Mouse (Mus musculus): Measurements from ENCODE around the gene Adpgk.

Adpgk gene

GRCm38 (mm10) chr9:59290957-59291687 lies at the start of gene Adpgk:
Gene Adpgk (plus strand): TSS chr9:59291558.
- peak; percentile 100 for DNase-seq (ENCODE audit: low read depth, low spot score)

GRCm38 (mm10) chr9:59245181-59245580 lies 46.2 kb upstream of the Adpgk start:
- no peak for DNase-seq (ENCODE audit: low read depth, low spot score)

GRCm38 (mm10) chr9:59246456-59247029 lies 44.8 kb upstream of the Adpgk start:
- no peak for DNase-seq (ENCODE audit: low read depth, low spot score)

- no peak for DNase-seq (ENCODE audit: low read depth, low spot score)
Observed at GRCm38 (mm10) chr9:59249359-59249758, 42.0 kb upstream of the Adpgk start.

DNA sequence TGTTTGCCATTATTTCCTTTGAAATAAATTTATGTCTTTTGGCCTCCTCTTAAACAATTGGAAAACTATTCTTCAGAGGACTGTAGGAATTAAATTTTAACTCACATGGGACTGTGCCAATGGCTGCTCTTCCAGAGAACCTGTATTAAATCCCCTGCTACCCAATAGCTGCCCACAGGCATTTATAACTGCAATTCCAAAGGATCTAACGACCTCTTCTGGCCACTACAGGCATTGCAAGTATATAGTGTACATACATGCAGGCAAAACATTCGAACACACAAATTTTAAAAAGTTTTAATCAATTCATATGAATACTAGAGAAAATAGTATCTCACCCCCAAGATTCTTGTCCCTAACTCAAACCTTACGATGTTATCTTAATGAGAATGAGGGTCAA lies 41.1 kb upstream of the Adpgk start:
- peak; percentile 53 for DNase-seq (ENCODE audit: low read depth, low spot score)

DNA sequence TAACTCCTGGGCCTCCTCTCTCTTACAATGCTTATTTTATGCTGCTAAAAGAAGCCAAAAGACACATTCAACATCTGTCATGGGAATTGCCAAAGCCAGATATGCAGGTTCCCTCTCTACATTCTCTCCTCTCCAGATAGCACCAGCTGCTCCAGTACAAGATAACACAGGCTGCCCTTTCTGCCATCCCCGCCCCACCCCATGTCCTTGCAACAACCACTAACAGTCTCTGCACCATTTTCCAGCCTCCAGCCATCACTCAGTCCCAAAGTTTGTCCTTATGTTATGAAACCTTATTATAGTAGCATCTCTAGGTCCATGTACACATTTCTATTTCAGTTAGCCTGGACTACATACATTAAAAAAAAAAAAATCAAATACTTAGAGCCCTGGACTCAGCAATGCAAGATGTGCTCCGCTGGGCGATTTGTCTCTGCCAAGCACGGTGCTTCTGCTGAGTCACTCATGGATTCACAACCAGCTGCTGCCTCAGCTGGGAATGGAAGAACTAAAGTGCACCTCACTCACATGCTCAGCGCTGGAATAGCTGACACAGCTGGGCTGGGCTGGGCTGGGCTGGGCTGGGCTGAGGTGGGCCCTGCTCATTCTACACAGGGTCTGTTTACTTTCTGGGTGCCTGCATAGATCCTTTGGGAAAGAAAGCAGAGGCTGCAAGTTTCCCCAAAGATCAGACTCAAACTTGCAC lies 36.5 kb upstream of the Adpgk start:
- DNase-seq (ENCODE audit: low read depth, low spot score), result no peak

- DNase-seq (ENCODE audit: low read depth, low spot score), result peak; percentile 36
Observed at GRCm38 (mm10) chr9:59259806-59260454, 31.4 kb upstream of the Adpgk start.

- DNase-seq (ENCODE audit: low read depth, low spot score), result peak; percentile 78
Observed at GRCm38 (mm10) chr9:59266332-59266731, 25.0 kb upstream of the Adpgk start.

DNA sequence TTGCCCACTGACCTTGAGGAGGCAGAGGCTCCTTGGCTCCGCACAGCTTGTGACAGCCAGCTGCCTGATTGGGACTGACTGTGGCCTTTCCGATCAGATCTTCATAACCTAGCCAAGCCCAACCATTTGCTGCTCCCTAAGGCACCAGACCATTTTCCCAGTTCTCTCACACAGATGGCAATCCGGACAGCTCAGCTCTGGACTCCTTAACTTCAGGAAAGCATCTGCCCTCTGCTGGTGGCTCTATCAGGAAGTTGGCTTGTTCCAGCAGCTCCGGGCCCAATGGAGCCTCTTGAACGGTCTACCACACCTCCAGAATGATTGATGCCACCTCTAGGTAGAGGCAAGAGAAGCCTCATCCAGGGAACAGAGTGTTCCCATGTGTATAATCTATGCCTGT lies 21.6 kb upstream of the Adpgk start:
- peak; percentile 88 for DNase-seq (ENCODE audit: low read depth, low spot score)

- peak; percentile 53 for DNase-seq (ENCODE audit: low read depth, low spot score)
Observed at GRCm38 (mm10) chr9:59271081-59271480, 20.3 kb upstream of the Adpgk start.

- DNase-seq (ENCODE audit: low read depth, low spot score), result peak; percentile 51
Observed at GRCm38 (mm10) chr9:59271711-59272110, 19.6 kb upstream of the Adpgk start.

DNA sequence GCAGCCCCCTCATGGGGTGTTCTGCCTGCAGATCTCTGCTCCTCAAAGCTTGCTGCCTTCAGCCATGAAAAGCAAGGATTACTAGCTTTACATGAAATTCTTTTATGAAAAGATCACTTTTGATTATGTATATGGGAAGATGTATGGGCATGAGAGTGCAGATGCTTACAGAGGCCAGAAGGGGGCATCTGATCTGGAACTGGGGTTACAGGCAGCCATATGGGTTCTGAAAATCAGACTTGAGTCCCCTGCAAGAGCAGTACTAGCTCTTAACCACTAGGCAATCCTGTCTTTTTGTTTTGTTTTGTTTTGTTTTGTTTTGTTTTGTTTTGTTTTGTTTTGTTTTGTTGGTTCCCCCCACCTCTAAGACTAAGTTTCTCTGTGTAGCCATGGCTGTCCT lies 18.2 kb upstream of the Adpgk start:
- DNase-seq (ENCODE audit: low read depth, low spot score), result peak; percentile 85

GRCm38 (mm10) chr9:59274846-59275455 lies 16.4 kb upstream of the Adpgk start:
- DNase-seq (ENCODE audit: low read depth, low spot score), result peak; percentile 76

GRCm38 (mm10) chr9:59278199-59278598 lies 13.2 kb upstream of the Adpgk start:
- no peak for DNase-seq (ENCODE audit: low read depth, low spot score)

DNA sequence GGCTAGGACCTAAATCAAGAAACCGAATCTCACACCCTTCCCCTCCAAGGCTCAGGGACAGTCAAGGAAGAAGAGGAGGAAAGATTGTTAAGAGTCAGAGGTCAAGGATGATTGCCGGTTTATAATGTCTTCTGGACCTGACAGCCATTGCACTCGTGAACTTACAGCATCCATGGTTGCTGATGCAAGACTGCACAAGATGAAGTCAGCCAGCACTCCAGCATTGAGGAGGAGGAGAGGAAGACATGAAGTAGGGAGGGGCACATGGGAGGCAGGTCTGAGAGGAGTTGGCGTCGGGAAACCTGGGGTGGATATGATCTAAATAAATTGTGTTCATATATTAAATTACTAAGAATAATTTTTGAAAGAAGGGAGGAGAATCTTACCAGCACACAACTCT lies 12.7 kb upstream of the Adpgk start:
- DNase-seq (ENCODE audit: low read depth, low spot score), result no peak

DNA sequence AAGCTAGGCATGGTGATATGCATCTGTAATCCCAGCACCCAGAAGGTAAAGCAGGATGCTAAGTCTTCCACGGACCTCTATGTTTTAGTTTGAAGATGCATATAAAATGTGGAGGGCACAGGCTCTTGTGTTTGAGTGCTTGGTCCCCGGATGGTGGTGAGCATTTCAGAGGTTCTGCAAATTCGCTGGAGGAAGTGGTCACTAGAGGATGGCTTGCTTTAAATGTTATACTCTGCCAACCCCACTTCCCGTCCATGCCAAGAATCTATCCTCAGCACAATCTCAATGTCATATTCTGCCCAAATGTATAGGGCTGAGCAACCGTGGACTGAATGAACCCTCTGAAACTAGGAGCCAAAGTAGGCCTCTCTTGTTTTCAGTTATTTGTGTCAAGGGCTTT lies 10.5 kb upstream of the Adpgk start:
- no peak for DNase-seq (ENCODE audit: low read depth, low spot score)

- DNase-seq (ENCODE audit: low read depth, low spot score), result peak; percentile 87
Observed at GRCm38 (mm10) chr9:59281871-59282682, 9.3 kb upstream of the Adpgk start.

DNA sequence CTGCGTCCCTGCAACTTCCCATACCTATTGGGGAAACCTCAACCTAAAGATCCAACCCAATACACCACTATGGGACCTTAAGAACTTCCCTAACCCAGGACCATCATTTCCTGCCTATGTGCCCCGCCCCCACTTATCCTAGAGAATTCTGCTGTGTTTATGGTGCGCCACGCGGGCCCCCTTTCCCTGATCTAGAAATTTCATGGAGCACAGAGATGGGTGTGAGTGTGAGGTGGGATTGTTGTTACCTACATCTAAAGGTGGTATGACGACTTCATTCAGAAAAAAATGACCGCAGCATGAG lies 8.7 kb upstream of the Adpgk start:
- no peak for DNase-seq (ENCODE audit: low read depth, low spot score)

- DNase-seq (ENCODE audit: low read depth, low spot score), result no peak
Observed at GRCm38 (mm10) chr9:59285614-59286013, 5.7 kb upstream of the Adpgk start.

GRCm38 (mm10) chr9:59288058-59288457 lies 3.3 kb upstream of the Adpgk start:
- DNase-seq (ENCODE audit: low read depth, low spot score), result no peak

DNA sequence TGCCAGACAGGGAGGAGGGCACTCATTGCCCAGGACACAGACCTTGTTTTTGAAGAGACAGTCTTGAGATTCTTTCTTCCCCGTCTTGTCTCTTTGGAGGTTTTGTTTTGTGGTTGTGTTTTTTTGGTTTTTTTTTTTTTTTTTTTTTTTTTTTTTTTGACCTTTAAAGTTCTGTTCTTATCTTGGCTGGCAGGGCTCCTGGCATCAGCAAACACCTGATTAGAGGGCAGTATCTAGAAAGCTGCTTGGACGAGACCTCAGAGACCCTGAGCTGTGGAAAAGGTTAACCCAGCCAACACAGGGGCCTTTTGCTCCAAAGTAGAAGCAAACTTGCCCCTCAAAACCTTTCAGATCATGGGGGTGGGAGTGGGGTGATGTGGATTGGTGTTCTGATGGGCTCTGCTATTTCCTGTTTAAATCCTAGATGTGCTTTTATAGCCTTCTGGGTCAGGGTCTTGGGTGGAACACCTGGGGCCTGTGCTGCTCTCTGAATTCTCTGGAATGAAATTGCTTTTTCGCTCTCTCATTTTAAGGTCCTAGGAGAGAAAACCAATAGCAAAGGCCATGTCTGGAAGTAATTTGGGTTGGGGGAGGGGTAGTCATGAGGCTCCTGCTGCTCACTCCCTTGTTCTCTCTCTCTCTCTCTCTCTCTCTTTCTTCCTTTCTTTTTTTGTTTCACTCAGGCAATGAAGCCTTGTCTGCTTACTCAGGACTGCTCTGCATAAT lies 2.5 kb upstream of the Adpgk start:
- no peak for DNase-seq (ENCODE audit: low read depth, low spot score)
